Mouse (Mus musculus): ENCODE data around the gene Clmn.

DNA sequence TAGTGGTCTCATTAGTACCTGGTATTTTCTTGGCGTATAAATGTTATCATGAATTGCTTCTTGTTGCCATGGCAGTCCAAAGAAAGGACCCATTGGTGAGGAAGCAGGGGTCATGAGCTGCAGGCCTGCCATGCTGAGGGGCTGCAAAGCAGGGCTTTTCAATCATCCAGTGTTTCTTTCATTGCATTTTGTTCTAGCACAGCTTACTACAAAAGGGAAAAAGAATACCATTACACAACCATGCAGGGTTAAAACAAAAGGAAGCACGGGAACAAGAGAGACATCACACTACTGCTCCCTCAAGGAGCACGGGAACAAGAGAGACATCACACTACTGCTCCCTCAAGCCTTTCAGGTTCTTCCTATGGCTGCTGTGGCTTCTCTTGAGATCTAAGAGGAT is 133.1 kb downstream of the Clmn start:
- no peak for TF ChIP-seq CTCF (IDR thresholded peaks at IDR 0.05; ENCODE audit: insufficient read depth, low read depth, low read length)
- TF ChIP-seq POLR2A (IDR thresholded peaks at IDR 0.05; ENCODE audit: insufficient read depth, low read depth, low read length), result no peak

Measured in olfactory bulb, adult 2 months (tissue).